Mouse (Mus musculus) kidney, postnatal 10 days (tissue): ENCODE data around the gene Nudt8.
"Not testable (repeated sequence)": the region's sequence is repeated elsewhere in the genome, so short reads cannot be mapped to it uniquely, and the experiment has no call there.

Experiments
- DNase-seq: peaks from one replicate; pipeline ENCODE4 v3.0.0; 2021; ENCODE audit warnings: mixed read lengths

Nudt8 gene

DNA sequence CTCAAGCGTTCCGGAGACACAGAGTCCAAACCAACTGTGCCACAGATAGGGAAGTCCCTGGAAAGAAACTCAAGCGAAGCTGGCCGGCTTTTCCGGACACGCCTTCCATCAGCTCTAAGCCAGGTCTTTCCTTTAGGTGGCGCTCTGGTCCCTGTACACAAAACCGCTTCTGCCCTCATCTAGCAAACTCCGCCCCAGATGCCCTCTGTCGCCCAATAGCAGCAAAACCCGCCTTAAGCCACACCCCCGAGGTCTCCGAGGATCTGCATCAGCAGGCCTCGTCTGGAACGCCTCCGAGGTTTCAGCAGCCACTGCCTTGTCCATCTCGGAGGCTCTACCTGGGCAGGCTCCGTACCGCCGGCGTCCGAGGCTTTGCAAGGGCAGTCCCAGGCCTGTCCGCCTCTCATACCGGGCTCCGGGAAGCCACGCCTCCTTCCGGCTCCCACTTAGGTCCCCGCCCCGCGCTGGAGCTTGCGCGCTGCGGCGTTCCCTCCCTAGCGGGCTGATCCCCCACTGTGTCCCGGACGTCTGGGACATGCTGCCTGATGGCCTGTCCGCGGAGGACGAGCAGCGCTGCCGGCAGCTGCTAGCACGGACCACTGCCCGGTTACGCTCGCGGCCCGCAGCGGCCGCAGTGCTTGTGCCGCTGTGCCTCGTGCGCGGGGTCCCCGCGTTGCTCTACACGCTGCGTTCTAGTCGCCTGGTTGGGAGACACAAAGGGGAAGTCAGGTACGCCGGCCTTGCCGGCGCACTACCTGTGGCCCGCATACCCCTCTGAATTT lies at the start of gene Nudt8, which contains the start of gene Gm49405:
Gene Nudt8 (plus strand): TSS at position 462 of the 782 bp plus-strand sequence.
Gene Gm49405 (plus strand): TSS at position 508 of the 782 bp plus-strand sequence.
- DNase-seq = peak; percentile 98

DNA sequence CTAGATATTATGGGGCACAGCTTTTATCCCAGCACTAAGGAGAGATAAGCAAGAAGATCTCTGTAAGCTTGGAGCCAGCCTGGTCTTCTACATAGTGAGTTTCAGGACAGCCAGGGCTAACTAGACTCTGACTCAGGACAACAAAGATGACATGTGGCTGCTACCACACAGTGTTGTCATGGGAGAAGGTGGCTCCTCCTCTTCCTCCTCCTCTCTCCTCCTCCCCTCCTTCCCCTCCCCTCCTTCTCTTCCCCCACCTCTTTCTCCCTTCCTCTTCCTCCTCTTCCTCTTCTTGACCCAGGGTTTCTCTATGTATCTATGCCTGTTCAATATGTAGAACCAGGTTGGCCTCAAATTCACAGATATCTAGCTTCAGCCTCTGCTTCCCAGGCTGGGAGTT lies 48.9 kb upstream of the Nudt8 start:
- no peak for DNase-seq

DNA sequence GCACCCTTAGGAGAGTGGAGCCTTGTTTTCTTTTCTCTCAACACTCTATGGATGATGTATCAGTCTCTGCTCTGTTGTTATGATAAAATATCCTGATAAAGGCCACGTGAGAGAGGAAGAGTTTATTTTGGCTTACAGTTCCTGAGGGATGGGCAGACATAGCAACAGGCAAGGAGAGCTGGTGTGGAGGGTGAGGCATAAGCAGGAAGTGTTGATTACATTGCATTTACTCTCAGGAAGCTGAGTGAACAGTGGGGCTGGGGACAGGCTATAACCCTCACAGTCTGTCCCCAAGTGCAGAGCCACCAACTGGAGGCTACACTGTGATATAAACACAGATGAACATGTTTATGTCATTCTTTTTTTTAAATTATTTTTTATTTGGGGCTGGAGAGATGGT lies 48.3 kb upstream of the Nudt8 start:
- DNase-seq = no peak

DNA sequence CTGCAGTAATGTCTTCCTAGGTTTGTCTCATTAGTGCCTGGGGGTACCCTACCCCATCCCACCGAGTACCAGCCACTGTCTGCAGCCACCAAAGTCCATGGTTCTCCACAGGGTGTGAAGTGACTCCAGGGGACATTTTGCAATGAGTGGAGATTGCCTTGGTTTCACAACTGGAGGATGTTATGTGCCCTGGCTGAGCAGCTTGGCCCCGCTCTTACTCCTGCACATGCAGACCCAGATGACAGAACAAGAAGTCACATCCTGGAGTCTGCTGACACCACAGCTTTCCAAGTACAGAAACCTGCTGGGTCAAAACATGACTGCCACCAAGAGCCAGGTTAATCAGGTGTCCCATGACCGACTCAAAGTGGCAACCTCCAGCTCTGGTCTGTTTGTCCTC lies 45.3 kb upstream of the Nudt8 start:
- DNase-seq = no peak

DNA sequence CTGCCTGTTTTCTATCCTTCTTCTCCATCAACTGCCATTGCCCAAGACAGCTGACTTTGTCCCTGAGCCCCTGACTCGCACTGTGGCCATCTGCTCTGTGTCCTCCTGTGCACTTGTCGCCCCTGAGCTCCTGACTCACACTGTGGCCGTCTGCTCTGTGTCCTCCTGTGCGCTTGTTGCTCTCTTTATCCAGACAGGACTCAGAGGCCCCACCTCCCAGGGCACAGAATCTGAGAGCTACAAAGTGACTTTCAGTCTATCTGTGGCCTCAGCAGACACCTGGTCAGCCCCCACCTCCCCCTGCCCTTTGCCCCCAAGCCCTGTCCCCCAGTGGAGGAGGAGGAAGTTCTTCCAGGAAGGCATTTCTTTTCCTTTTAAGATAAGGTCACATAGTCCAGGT lies 44.6 kb upstream of the Nudt8 start:
- DNase-seq = no peak

DNA sequence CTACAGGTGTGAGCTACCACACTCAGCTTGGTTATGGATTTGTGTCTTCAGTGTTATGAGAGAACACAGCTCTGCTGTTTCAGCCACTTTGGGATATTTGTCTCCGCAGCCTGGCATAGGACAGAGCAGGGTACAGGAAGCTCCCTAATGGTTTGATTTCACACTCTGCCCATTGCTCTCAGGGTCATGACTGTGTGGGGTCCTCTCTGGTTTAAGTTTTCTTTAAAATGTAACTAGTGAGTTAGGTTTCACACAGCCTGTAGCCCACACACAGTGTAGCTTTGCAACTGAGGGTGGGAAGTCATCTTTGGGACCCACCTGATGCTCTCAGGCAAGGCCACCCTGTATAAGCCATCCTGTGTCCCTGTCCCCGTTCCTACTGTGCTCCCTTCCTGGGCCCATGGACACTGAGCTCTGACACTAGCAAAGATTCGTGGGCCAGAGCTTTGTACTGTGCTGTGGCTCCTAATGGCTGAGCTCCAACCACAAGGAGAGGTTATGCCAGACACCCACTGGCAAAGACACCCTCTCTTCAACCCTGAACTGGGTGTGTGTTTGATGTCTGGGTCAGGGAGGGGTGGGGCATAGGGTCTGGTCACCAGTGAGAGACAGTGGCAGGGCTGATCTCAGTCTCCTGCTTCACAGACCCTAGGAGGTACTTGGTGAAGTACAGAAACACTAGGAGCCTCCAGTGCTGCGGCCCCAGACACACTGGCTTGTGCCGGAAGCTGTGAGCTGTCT lies 42.9 kb upstream of the Nudt8 start:
- DNase-seq = not testable (repeated sequence)

DNA sequence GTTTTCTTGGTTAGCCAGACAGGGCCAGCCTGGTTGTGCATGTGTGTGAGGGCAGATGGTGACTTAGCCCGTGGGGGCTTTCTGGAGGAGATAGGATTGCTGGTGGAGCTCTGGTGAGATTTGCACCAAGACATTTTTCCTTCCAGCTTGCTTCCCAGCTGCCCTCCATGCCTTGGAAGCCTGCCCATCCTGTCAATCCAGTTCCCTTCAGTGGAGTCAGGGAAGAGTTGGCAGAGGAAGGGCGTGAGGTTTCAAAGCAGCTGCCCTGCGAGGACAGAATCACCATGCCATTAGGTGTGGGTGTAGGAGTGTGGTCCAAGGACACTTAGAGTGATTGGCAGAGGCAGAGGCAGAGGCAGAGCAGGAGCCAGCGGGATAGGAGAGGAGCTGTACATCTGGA lies 41.9 kb upstream of the Nudt8 start, which contains the start of gene Aldh3b3:
Gene Aldh3b3 (plus strand): TSS at position 176 of the 400 bp plus-strand sequence.
- peak; percentile 44 for DNase-seq

DNA sequence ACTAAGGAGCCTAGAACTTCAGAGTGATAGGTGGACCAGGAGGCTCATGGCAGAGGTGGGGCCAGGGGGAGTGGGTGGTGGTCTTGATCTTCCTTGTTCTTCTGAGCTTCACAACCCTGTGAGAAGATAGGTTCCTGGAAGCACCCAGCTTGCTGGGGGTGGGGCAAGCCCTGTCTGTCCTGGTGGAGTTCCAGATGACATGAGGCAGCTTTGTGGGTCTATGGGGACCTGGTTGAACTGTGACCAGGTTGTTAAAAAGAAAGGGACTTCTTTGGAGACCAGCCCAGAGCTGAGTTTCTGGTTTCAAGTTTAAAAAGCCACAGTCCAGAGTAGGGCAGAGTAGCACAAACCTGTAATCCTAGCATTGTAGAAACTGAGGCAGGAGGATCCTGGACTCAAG lies 41.4 kb upstream of the Nudt8 start:
- DNase-seq = no peak

DNA sequence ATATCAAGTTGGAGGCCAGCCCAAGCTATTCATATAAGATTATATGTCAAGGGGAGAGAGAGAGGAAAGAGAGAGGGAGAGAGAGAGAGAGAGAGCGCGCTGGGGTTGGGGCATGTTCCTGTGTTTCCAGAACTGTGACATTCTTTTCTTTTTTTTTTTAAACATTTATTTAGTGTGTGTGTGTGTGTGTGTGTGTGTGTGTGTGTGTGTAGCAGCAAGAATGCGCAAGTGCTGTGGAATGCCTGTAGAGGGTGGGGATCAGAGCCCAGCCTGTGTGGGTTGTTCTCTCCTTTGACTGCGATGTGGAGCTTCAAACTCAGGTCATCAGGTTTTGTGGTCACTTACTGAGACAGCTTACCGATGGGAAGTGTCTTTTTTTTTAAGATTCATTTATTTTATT lies 40.2 kb upstream of the Nudt8 start:
- DNase-seq = no peak

DNA sequence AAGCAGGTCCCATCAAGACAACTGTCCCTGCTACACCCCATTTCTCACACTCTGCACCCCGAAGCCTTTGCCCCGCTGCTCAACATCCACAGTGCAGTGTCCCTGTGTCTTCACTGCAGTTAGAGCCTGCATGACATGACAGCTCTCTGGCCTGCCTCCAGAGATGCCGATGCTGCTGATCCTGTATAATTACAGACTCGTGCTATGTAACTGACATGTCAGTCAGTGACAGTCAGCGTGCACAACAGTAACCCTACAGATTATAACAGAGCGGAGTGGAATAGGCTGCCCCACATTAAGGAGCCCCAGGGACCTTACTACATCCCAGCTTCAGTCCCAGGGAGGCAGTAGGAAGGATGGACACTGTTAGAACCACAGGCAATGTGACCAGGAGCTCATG lies 38.6 kb upstream of the Nudt8 start:
- DNase-seq = not testable (repeated sequence)

DNA sequence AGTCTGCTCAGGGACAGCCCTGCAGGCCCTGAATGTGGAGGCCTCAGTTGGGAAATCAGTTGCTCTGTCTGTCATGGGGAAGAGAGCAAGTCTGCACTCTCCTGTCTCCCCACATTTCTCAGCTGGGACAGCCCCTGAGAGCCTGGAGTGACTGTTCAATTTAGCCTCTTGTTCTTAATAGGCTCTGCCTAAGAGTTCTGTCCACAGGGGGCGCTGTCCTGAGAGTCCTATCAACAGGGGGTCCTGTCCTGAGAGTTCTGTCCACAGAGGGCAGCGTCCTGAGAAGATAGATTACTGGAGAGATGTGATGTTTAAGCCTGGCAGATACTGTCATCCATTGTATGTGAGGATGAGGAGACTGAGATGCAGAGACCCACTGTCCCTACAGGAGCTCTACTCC lies 37.9 kb upstream of the Nudt8 start:
- DNase-seq = peak; percentile 59

DNA sequence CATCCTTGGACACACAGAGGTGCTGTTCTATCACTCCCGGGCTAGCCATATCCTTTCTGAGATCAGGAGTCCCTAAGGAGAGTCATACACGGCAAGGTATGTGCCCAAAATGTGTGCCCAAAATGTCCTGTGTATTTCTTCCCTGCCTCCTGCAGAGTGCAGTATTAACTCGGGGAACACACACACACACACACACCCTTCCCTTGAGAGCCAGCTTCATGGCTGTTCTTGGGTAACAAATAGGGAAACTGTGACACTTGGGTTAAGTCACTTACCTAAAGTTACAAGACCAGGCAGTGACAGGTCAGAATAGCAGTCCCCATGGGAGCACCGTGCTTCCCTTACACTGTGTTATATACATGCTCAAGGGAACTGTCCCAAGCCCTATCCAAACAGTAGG lies 36.4 kb upstream of the Nudt8 start:
- DNase-seq = no peak

DNA sequence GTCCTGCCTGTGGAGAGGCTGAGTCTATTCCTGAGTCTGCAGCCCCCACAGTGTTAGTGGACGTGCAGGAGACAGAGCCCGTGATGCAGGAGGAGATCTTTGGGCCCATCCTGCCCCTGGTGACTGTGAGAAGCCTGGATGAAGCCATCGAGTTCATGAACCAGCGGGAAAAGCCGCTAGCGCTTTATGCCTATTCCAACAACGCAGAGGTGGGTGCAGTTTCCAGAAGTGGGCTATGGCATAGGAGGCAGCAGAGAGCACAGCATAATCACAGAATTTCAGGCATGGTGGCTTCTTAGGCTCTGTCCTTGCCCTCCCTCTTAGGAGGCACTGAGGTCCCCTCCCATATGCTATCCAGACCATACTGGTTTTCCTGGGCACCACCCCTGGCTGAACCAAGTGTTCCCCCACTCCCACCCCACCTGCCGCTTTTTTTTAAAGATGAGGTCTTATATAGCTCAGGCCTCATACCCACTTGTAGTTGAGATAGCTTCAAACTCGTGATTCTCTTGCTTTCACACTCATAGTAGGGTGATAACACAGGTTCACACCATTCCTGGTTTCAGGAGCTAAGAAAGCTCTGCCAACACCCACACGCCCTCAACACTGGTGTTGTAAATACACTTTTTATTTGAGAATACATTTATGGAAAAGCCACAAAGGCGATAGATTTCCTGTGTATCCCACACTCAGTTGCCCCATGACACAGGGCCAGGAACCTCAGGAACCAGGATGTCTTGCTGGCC lies 33.9 kb upstream of the Nudt8 start:
- no peak for DNase-seq

DNA sequence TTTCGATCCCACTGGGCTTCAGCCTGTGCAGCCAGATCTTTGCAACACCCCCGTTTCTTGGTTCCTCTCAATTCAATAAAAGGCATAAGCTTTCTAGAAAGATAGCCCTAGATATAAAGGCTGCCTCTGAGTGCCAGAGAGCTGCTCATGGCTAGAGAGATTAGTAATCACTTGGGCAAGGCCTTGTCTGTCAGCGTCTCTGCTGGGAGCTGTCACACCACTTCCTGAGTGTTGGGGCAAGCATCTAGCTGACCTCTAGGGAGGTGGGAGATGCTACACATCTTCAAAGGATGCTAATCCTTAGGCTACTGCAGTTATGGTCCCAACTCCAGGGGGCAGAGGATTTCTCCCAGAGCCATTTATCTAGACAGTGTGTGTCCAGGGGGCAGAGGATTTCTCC lies 33.1 kb upstream of the Nudt8 start:
- DNase-seq = no peak

DNA sequence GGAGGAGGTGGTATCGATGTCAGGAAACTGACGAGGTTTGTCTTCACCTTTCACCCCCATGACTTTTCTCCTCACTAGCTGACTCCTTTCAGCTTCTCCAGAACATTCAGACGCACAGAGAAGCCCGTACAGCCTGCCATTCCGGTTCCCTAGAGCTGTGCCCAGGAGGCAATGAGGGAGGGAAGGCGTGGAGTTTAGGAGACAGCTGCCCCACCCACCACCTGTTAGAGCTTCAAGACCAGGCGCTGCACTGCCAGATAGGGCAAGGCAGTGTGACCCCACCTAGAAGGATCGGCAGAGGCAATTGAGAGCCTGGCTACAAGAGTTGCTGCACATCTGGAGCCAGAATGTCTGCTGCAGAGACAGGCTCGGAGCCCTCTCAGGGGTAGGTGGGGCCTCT lies 28.2 kb upstream of the Nudt8 start, which contains the start of gene Aldh3b2:
Gene Aldh3b2 (plus strand): TSS at position 100 of the 400 bp plus-strand sequence.
- DNase-seq = no peak

DNA sequence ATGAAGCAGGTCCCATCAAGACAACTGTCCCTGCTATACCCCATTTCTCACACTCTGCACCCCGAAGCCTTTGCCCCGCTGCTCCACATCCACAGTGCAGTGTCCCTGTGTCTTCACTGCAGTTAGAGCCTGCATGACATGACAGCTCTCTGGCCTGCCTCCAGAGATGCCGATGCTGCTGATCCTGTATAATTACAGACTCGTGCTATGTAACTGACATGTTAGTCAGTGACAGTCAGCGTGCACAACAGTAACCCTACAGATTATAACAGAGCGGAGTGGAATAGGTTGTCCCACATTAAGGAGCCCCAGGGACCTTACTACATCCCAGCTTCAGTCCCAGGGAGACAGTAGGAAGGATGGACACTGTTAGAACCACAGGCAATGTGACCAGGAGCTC lies 25.8 kb upstream of the Nudt8 start:
- not testable (repeated sequence) for DNase-seq

DNA sequence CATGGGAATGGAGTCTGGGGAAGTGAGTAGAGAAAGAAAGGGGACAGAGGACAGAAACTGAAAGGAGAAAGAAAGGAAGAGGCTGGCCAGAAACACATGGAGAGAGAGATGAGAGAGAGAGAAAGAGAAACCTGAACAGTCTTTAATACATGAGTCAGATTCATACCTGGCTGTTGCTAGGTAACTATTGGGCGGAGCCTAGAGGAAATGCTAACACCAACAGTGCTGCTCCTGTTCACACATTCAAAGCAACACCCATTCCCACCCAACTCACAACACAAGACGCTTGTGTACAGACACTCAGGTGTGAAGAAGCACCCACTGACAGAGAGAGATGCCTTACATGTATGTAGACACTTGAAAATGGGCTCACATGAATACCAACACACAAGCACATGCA lies 24.5 kb upstream of the Nudt8 start:
- no peak for DNase-seq

DNA sequence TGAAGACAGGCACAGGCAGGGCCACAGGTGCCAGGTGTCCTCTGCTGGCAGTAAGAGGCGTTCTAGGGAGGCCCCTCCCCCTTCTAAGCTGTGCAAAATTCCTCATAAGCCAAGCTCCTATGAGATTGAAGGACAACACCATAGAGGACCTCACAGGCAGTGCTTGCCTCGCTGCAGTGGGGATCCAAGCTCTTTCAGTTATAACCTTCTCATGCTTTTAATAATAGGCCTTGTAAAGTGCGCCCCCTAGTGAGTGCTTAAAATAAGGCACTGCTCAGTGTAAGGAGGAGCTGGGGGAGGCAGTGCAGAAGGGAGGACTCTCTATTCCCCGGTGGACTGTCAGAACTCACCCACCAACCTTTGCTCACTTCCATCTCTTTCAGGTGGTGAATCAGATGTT lies 20.1 kb upstream of the Nudt8 start:
- DNase-seq = peak; percentile 90

DNA sequence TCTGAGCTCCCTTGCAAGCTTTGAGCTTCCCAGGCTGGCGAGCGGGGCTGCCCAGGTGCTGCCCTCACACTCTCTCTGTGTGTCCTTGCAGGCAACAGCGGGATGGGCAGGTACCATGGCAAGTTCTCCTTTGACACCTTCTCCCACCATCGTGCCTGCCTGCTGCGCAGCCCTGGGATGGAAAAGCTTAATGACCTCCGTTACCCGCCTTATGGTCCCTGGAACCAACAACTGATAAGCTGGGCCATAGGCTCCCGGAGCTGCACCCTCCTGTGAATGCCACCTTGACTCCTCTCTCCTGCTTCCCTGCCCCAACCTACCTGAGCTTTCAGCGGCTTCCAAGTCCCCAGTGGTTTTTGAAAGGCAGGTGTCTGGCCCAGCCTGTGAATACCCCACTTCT lies 19.5 kb upstream of the Nudt8 start:
- DNase-seq = no peak

DNA sequence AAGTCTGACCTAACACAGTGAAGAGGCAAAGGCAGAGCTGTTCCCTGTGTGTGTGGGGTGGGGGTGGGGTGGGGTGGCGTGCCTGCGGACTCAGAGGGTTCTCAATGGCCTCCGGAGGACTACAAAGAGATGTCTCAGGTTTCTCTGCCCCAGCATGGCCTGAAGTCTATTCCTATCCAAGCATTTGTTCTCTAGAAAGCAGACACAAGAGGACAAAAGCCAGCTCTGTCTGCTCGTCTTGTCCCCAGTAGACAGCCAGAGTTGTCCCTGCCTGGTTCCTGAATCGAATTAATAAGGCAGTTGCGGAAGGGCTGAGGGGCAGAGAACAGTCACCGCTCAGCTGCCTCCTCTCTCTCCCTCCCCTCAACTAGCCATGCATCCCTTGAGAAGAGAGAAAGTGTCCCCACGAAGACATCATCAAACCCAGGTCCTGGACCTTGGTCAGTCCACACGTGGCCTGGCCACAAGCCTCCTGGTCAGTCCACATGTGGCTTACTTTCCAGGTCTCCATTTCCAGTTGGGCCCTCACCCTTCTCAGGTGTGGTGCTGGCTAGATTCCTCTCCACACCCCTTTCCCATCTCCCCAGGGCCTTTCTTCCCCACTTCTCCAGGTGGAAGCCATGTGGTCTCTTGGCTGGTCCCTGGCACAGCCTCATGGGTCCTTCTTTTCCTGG lies 16.7 kb upstream of the Nudt8 start:
- DNase-seq = no peak

DNA sequence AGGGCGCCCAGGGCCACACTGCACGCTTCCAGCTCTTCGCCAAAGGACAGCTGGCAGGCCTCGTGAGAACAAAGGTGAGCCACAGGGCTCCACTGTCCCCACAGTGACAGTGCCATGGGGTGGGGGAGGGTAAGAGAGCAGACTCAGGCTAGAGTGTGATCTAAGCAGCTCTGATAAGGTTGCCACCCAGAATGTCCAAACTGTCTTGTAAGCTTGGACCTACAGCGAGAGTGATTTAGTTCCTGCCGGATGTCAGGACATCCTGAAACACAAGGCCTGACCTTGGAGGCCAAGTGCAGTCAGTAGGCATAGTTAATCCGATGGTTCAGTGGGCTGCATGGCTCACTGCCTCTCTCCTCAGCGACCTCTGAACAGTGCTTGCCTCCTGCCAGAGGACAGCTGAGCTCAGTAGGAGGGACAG lies 15.1 kb upstream of the Nudt8 start:
- peak; percentile 76 for DNase-seq

DNA sequence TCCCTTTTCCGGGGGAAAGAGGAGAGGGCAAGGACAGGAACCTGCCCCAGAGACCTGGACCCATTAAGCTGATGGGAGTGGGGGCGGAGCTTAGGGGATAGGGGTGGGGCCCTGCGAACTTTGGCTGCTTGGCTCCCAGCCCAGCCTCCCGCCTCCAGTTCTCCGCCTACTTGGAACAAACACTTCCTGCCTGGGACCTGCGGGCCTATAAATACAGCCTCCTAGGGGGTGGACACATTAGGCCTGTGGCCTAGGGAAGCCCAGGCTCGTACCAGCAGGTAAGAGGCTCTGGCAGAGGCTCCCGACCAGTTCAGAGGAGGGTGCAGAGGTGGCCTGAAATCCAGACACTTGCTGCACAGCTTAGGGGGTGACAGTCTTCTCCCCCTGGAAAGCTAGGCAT lies 14.0 kb upstream of the Nudt8 start, which contains the start of gene Acy3:
Gene Acy3 (plus strand): TSS at position 237 of the 400 bp plus-strand sequence.
- DNase-seq = peak; percentile 97

DNA sequence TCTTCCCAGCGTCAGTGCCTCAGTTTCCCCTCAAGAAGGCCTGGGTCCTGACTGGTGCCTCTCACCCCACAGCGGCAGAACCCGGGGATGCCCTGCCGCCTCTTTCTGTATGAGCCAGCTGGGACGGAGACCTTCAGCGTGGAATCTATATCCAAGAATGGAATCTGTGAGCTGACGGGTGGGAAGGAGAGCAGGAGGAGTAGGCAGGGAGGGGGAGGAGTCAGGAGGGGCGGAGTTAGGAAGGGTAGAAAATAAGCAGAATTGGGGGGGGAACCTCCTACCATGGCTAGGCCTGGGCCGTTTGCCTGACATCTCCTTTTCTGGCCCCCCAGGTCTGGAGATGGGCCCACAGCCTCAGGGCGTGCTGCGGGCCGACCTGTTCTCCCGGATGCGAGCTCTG lies 12.3 kb upstream of the Nudt8 start:
- DNase-seq = no peak
